Mouse (Mus musculus): ENCODE data around the gene Fam149b. TPM values are rescaled to one million over a fixed set of nuclear protein-coding genes. Genes with fewer than 3 reads are reported as not detected.

The Fam149b gene
- 22.8 and 23.1 TPM in 2 replicates for polyA plus RNA-seq (2015; fragmentation: Nextera tagmentation; extraction: Ambion mirVana)

DNA sequence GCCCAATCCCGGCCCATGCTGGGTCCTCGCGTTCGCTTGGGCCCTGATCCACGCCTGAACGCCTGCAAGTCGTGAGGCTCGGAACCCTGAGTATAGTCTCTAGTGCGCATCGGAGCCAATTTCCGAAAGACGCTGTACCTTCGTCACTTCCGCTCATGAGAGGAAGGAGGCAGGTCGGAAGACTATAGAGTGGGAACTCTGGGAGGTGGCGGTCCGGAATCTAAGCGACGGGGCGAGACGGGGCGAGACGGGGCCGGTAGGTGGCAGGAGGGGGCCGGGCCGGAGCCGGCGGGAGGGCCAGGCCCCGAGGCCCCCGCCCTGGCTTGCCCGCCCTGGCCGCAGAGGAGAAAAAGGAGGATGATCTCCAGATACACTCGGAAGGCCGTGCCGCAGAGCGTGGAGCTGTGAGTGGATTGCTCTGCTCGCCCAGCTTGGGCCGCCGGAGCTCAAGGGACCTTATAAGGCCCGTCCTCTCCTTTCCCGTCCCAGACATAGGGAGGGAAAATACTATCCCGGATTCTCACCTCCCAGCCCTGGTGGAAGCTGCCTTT, at the start of gene Fam149b, which contains the start of gene Ecd:
Gene Fam149b (plus strand): TSS at position 172 of the 551 bp plus-strand sequence.
Gene Ecd (minus strand): TSS at position 131 of the 551 bp plus-strand sequence.

DNA sequence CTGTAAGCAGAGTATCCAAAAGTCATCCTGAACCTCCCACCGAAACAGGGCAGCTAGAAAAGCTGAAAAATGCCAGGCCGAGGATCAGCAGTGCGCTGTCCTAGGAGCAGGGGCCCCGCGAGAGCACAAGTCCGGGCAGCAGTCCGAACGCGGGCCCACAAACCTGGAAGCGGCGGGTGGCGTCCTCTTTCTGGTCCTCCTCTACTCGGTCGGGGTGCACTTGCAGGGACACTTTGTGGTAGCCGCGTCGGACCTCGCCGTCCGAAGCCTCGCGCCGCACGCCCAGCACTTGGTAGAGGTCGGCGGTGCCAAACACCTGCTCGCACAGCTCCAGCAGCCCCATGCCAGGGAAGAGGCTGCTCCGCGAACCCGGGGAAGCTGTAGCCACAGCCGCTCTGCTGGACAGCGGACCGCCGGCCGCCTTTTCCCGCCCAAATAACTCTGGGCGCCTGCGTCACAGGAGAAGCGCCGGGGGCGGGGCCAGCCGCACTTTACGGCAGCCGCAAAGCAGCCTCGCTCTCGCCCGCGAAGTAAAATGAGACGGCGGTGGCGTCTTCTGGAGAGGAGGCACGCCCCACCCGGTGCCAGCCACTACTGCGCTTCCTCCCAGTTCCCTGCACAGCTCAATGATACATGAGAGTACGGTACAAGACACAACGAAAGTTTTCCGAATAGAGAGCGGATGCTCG, 40.6 kb downstream of the Fam149b start, which contains the start of gene Dnajc9:
Gene Dnajc9 (minus strand): TSS at position 470 of the 689 bp plus-strand sequence.

DNA sequence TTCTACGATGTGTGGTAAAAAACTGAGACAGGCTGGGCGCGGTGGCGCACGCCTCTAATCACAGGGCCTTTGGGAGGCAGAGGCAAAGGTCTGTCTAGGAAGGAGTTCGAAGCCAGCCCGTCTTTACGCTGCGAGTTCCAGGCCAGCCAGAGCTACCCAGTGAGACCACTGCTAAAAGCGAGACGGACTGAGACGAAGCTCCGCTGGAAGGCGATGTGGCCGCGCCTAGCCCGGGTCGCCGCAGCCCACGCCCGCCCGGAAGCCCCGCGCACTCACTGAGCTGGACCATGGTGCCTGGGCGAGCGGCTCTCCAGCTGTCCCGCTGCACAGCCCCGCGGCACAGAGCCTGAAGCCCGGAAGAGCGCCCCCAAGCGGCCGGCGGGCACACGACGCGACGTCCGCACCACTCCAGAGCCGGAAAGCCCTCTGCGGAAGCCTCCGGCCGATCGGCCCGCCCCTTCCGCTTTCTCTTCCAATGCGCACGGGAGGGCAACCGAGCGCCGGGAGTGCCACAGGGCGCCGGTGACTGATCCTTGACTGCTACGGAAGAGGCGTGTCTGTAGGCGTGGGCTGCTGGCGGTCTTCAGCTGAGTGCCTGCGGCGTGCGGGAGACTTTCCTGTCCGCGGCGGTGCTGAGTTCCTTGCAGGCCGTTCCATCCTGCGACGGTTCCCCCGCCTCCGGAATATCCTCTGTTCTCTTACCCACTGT, 45.4 kb downstream of the Fam149b start, which contains the start of gene Mrps16:
Gene Mrps16 (minus strand): TSS at position 430 of the 709 bp plus-strand sequence.

Other genes starting within 250 kb of the Fam149b start
- gene Saysd1, start 209.6 kb upstream of the Fam149b start, polyA plus RNA-seq (2015; fragmentation: Nextera tagmentation; extraction: Ambion mirVana): 12.7 and 13.0 TPM in 2 replicates
- 3.8 and 4.2 TPM in 2 replicates for gene Kcnk5, start 166.4 kb upstream of the Fam149b start, polyA plus RNA-seq (2015; fragmentation: Nextera tagmentation; extraction: Ambion mirVana)
- gene Kcnk16, start 79.0 kb upstream of the Fam149b start, polyA plus RNA-seq (2015; fragmentation: Nextera tagmentation; extraction: Ambion mirVana): not detected in 2 replicates
- gene Nudt13, start 53.5 kb upstream of the Fam149b start, polyA plus RNA-seq (2015; fragmentation: Nextera tagmentation; extraction: Ambion mirVana): 5.9 and 7.9 TPM in 2 replicates
- 25.8 and 26.2 TPM in 2 replicates for gene Ecd, start within 50 bp of the Fam149b start, polyA plus RNA-seq (2015; fragmentation: Nextera tagmentation; extraction: Ambion mirVana)
- gene Dnajc9, start 40.7 kb downstream of the Fam149b start, polyA plus RNA-seq (2015; fragmentation: Nextera tagmentation; extraction: Ambion mirVana): 34.1 and 40.4 TPM in 2 replicates
- 62.8 and 71.1 TPM in 2 replicates for gene Mrps16, start 45.5 kb downstream of the Fam149b start, polyA plus RNA-seq (2015; fragmentation: Nextera tagmentation; extraction: Ambion mirVana)
- gene Cfap70, start 104.1 kb downstream of the Fam149b start, polyA plus RNA-seq (2015; fragmentation: Nextera tagmentation; extraction: Ambion mirVana): 0.05 TPM in 1 of 2 replicates, not detected in the other
- 51.5 and 56.1 TPM in 2 replicates for gene Anxa7, start 132.0 kb downstream of the Fam149b start, polyA plus RNA-seq (2015; fragmentation: Nextera tagmentation; extraction: Ambion mirVana)
- gene Mss51, start 148.7 kb downstream of the Fam149b start, polyA plus RNA-seq (2015; fragmentation: Nextera tagmentation; extraction: Ambion mirVana): 0.13 and 0.19 TPM in 2 replicates
- gene Ppp3cb, start 198.4 kb downstream of the Fam149b start, polyA plus RNA-seq (2015; fragmentation: Nextera tagmentation; extraction: Ambion mirVana): 27.5 and 33.6 TPM in 2 replicates

Data from urinary bladder, postnatal 0 days (tissue).